Mouse (Mus musculus): ENCODE measurements around the gene Ank2.

- TF ChIP-seq POLR2A (IDR thresholded peaks at IDR 0.05; ENCODE audit: insufficient read depth, low read depth, low read length) = no peak
- TF ChIP-seq CTCF (IDR thresholded peaks at IDR 0.05; ENCODE audit: insufficient read depth, low read depth, low read length) = no peak
Measured at GRCm38 (mm10) chr3:127186239-127186638, 312.9 kb downstream of the Ank2 start.
